Mouse (Mus musculus): ENCODE measurements around the gene Atp5f1.
A peak's percentile ranks its signal among the peaks of the same experiment; 100 is the strongest.

Gene Atp5f1

DNA sequence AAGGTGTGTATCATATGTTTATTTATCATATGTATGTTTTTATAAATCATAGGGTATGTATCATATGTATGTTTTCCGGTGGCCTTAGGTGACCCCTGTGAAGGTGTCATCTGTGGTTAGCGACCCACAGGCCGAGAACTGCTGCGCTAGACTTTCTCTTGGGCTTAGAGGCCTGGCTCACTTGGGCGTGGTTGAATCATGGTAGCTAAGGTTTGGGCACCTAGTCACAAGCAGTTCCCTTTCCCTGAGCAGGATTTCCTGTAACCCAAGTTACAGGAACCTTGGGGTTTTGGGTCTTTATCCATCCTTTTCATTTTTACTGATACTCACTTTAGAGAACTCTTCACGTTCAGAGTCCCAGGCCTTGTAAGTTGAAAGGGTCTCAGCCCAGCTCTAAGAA, 59.6 kb downstream of the Atp5f1 start:
- no peak for DNase-seq (ENCODE audit: extremely low spot score)

DNA sequence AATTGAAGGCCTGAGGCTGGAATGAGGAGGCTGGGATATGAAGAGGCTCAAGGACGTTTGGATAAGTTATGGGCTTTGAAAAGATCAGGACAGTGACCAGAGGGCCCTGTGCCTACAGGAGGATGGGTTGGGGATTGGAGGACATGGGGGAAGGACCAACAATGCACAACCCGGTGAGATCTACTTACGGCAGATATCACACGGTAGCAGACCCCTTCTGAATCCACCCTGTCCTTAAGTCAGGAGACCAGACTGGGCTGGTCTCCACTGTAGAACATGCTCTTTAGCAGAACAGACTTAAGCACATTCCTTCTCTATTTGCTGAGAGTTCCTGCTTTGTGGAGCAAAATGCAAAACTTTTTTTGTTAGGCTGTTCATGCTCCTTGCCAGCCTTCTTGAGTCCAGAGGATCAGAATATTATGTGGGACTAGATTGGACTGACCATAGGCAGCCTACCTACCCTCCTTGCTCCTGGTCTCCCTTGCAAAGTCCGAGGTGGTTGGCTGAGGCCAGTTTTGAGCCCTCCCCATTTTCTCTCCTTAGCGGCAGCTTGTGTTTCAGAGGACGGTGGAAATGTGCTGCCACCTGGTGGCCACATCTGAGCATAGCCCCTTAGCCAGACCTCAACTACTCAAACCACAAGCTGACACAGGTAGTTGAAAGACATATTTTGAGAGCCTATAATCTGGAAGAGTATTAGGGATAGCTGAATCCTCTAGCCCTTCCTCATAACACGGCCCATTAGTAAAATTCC, 60.3 kb downstream of the Atp5f1 start:
- peak; percentile 85 for DNase-seq (ENCODE audit: extremely low spot score)

DNA sequence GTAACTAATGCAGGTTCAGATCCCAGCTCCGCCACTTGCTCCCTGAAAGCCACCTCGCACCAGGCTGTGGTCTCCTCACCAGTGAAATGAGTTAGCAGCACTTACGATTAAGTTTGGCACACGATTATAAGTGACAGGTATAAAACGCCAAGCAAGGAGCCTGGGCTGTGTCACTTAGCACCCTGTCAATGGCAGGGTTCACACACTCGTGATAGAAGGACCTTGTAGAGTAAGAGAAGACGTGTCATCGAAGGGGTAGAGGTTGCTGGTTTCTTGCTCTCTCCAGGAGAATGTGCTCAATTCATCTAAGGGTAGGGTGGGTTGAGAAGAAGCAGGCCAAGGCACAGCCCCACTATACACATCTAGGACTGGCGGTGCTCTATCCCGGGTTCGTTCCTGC, 61.0 kb downstream of the Atp5f1 start:
- DNase-seq (ENCODE audit: extremely low spot score), result no peak

DNA sequence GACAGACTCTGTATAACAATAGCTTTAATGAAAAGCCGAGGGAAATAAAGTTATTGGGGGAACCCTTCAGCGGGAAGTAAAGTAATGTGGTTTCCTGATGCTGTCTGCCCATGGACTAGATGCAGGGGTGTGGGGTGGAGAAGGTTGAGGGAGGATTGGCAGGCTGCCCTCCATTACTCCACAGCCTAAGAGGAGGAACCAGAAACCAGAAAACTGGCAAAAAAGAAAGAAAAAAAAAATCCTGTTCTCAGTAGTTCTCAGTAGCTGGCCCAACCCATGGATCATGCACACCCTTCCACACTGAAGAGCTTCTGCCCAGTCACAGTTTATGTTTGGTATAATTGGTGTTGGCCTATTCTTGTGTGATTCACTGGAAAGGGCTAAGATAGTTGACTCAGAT, 61.6 kb downstream of the Atp5f1 start:
- no peak for DNase-seq (ENCODE audit: extremely low spot score)

DNA sequence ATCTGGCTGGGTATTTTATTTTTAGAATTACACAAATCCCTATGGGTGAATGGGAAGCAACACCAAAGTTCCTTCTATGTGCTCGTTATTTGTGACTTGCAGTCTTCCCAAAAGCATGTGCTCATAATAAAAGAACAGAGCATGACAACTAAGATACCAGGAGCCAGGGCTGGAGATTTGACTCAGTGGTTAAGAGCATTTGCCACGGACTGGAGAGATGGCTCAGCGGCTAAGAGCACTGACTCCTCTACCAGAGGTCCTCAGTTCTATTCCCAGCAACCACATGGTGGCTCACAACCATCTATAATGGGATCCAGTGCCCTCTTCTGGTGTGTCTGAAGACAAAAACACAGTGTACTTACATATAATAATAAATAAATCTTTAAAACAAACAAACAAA, 63.1 kb downstream of the Atp5f1 start:
- no peak for DNase-seq (ENCODE audit: extremely low spot score)

DNA sequence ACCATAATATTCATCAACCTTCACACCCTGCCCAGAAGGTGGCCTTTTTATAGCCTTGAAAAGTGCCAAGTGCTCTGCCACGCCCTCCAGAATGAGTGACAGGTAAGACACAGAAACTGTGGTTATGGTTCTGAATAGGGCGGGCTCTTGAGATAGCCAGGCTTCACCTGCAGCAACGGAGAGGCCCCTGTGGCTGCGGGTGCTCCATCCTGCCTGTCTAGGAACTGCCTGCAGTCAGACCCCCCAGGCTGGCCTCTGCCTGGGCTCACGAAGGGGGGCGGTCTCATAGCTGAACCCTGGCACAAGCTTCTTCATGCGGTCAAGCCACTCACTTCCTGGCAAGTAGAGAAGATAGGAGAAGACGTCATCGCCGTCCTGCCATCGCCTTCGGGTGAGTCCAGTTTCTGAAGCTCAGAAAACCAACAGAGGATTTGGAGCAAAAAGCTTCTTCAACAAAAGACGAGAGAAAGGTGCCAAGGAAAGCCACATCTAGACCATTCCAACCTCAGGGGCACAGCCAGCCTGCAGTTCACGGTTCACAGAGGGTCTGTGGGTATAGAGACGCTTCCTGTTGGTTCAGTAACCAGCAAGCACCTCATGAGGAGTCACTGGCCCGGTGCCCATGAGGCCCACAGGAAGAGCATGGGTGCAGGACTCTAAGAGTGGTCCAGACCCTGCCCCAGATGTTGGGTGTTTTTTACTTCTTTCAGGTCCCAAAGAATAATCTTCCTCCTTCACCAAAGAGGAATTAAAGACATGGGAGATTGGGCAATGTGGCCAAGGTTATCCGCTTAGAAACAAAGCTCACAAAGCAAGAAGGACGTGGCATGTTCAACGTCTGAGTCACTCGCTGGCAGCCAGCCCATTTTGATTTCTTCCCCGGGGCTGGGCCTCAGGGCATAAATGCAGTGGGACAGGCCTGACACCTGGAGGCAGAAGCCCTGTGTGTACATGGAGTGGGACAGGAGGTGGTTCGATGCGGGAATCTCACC, 65.0 kb downstream of the Atp5f1 start:
- no peak for DNase-seq (ENCODE audit: extremely low spot score)

DNA sequence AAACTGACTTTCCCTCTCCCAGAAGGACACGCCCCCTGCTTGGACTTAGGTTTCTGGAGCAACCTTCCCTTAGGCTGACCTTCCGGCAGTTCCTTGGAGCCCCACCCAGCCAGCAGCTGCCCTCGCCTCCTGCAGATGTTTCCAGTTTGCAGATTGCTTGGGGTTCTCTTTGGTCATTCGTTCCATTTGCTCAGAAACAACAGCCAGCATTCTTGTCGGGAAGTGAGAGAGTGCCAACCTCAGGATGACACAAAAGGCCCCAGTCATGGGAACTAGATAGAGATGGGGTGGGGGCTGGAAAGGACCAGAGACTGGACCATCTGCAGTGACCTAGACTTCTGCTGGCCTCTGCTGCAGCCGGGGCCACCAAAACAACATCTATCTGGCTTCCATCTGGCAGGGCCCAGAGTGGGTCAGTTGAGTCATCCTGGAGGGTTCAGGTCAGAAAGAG, 65.9 kb downstream of the Atp5f1 start:
- DNase-seq (ENCODE audit: extremely low spot score), result peak; percentile 18

All from embryo, embryonic 9.5 days (tissue).